In genomic region chr1:138627804-138628203, GRCm38 (mm10) we compare ENCODE assay signal across 23 mouse cellular contexts. TPM values are rescaled to one million over a fixed set of nuclear protein-coding genes. Genes with fewer than 3 reads are reported as not detected.
DNase-seq lines count a peak whose midpoint lies in the region; ATAC-seq lines count a peak whose summit lies in the region.
"Had no signal": no experiment of that assay in that cellular context is flagged by ENCODE, and none has a peak within 500 bp of the region (broad histone marks: within the 10 kb centered on the region; RNA-seq: fewer than 3 reads in every experiment).

No protein-coding gene starts in this region.

- no peak overlapping the region for H3K4me3 ChIP-seq in hindbrain, embryonic 14.5 days (replicated peaks; ENCODE audit: low read length)
- H3K4me3 ChIP-seq: embryonic facial prominence, embryonic 10.5 days; embryonic facial prominence, embryonic 12.5 days; forebrain, embryonic 13.5 days; forebrain, embryonic 15.5 days had no signal

- no peak overlapping the region for H3K9ac ChIP-seq in hindbrain, embryonic 14.5 days
- H3K9ac ChIP-seq: embryonic facial prominence, embryonic 12.5 days; forebrain, embryonic 13.5 days; forebrain, embryonic 15.5 days; forebrain, postnatal 0 days had no signal

- no peak overlapping the region for H3K27ac ChIP-seq in hindbrain, embryonic 14.5 days
- H3K27ac ChIP-seq: embryonic facial prominence, embryonic 10.5 days; embryonic facial prominence, embryonic 12.5 days; forebrain, embryonic 13.5 days; forebrain, embryonic 15.5 days had no signal

- peak; percentile 75 for ATAC-seq in activated CD4-positive, CD25-positive, alpha-beta regulatory T cell, adult 4 months
- peak; percentile 77 for ATAC-seq in inflammation-experienced regulatory T-cells, adult 6 months
- no peak for ATAC-seq in hindbrain, embryonic 14.5 days (ENCODE audit: low FRiP score)
- ATAC-seq: forebrain, embryonic 13.5 days; forebrain, embryonic 15.5 days; forebrain, postnatal 0 days; Patski had no signal

- H3K9me3 ChIP-seq in hindbrain, embryonic 14.5 days (ENCODE audit: control insufficient read depth, low read length): no peaks in the 10 kb centered on the region
- H3K9me3 ChIP-seq: embryonic facial prominence, embryonic 10.5 days; embryonic facial prominence, embryonic 12.5 days; forebrain, embryonic 13.5 days; forebrain, embryonic 15.5 days; G1E had no signal

- H3K36me3 ChIP-seq in hindbrain, embryonic 14.5 days (replicated peaks; ENCODE audit: control insufficient read depth, insufficient read depth): no peaks in the 10 kb centered on the region
- H3K36me3 ChIP-seq: embryonic facial prominence, embryonic 10.5 days; embryonic facial prominence, embryonic 12.5 days; forebrain, embryonic 15.5 days; G1E had no signal

- no peaks in the 10 kb centered on the region for H3K27me3 ChIP-seq in hindbrain, embryonic 14.5 days (ENCODE audit: control insufficient read depth, insufficient read depth, low read length)
- H3K27me3 ChIP-seq: CH12.LX; embryonic facial prominence, embryonic 12.5 days; forebrain, embryonic 13.5 days; forebrain, embryonic 15.5 days; Patski had no signal

- 85% methylated on average over 3 of the region's 3 CpGs for WGBS in hindbrain, embryonic 14.5 days

- H3K4me1 ChIP-seq in hindbrain, embryonic 14.5 days (replicated peaks; ENCODE audit: control insufficient read depth, insufficient read depth, low read length): no peaks in the 10 kb centered on the region
- H3K4me1 ChIP-seq: embryonic facial prominence, embryonic 10.5 days; embryonic facial prominence, embryonic 12.5 days; forebrain, embryonic 13.5 days; forebrain, embryonic 15.5 days had no signal

- DNase-seq in CD4-positive, CD25-positive, alpha-beta regulatory T cell, adult 2 months (ENCODE audit: low read depth, low spot score): peak; percentile 59
- DNase-seq in hindbrain, embryonic 14.5 days (ENCODE audit: low spot score): no peak
- no peak for DNase-seq in urinary bladder, postnatal 10 days (ENCODE audit: low spot score)
- DNase-seq in thymus, postnatal 4 days: no peak
- DNase-seq: adrenal gland, adult 8-10 months; adrenal gland, postnatal 14 days; adrenal gland, postnatal 36 days; B cell, adult 2 months; cerebellum, adult 11-12 months; cerebellum, adult 2 months; cerebellum, adult 9-10 months; cerebellum, postnatal 10 days; cerebellum, postnatal 25 days; forebrain, postnatal 0 days had no signal

- no peak overlapping the region for H3K4me2 ChIP-seq in hindbrain, embryonic 14.5 days (replicated peaks)
- H3K4me2 ChIP-seq: embryonic facial prominence, embryonic 12.5 days; forebrain, embryonic 13.5 days; forebrain, embryonic 15.5 days had no signal

RNA-seq across cellular contexts. Expression of gene Nek7, which starts 7.9 kb away (rescaled TPM):
- polyA plus RNA-seq in activated CD4-positive, CD25-positive, alpha-beta regulatory T cell, adult 4 months (2017; shearing (Covaris generic)): 10 to 100 TPM; 61.4 to 80.0 TPM
- 10 to 100 TPM; 64.9 to 79.7 (median 77.6) TPM for polyA plus RNA-seq in inflammation-experienced regulatory T-cells, adult 6 months (2017; shearing (Covaris generic))
- polyA plus RNA-seq in hindbrain, embryonic 14.5 days (2014; fragmentation: Nextera tagmentation; extraction: Ambion mirVana): 12.4 and 14.9 TPM in 2 replicates
